Mouse (Mus musculus) cerebellum, postnatal 10 days (tissue): ENCODE measurements around the gene Tbc1d32.

Experiments
- DNase-seq, 2 experiments: peaks; one replicate each; pipeline ENCODE4 v3.0.0; 2021; ENCODE audit warnings: mixed read lengths in 2 of 2

The Tbc1d32 gene

GRCm38 (mm10) chr10:56106333-56106995 is 122.0 kb downstream of the Tbc1d32 start, which contains the start of gene Msl3l2:
Gene Msl3l2 (plus strand): TSS chr10:56106917.
- peak; percentile 91 to 95 for DNase-seq

GRCm38 (mm10) chr10:56099641-56100310 is 128.7 kb downstream of the Tbc1d32 start:
- no peak for DNase-seq

- DNase-seq = no peak
Observed at GRCm38 (mm10) chr10:56099126-56099525, 129.4 kb downstream of the Tbc1d32 start.

GRCm38 (mm10) chr10:56096757-56097156 is 131.7 kb downstream of the Tbc1d32 start:
- DNase-seq = no peak

- no peak for DNase-seq
Observed at GRCm38 (mm10) chr10:56094586-56094985, 133.9 kb downstream of the Tbc1d32 start.

- no peak for DNase-seq
Observed at GRCm38 (mm10) chr10:56089714-56090113, 138.8 kb downstream of the Tbc1d32 start.

- DNase-seq = no peak
Observed at GRCm38 (mm10) chr10:56062746-56063145, 165.7 kb downstream of the Tbc1d32 start.

GRCm38 (mm10) chr10:56061238-56061830 is 167.2 kb downstream of the Tbc1d32 start:
- DNase-seq = no peak

GRCm38 (mm10) chr10:56058979-56059422 is 169.5 kb downstream of the Tbc1d32 start:
- DNase-seq = peak in 1 of 2 experiments; percentile 5

GRCm38 (mm10) chr10:56025400-56025799 is 203.1 kb downstream of the Tbc1d32 start:
- peak in 1 of 2 experiments; percentile 13 for DNase-seq

GRCm38 (mm10) chr10:56024579-56024978 is 203.9 kb downstream of the Tbc1d32 start:
- DNase-seq = no peak

- peak; percentile 78 to 85 for DNase-seq
Observed at GRCm38 (mm10) chr10:55979898-55980521, 248.5 kb downstream of the Tbc1d32 start.

GRCm38 (mm10) chr10:55978001-55978400 is 250.5 kb downstream of the Tbc1d32 start:
- DNase-seq = no peak
